Mouse (Mus musculus) forebrain, embryonic 13.5 days (tissue): ENCODE results near the gene Lime1. TPM values are rescaled to one million over a fixed set of nuclear protein-coding genes. Genes with fewer than 3 reads are reported as not detected.

Experiments
- ATAC-seq: fragments of 200-750 bp; cut with Nextera tagmentation; 2 replicates; pipeline ENCODE4 v1.8.0; 2017
- H3K27ac ChIP-seq: fragments of 300-500 bp; sonication (generic); 2 replicates; pipeline ENCODE4 v1.5.1; 2015; ENCODE audit warnings: inconsistent platforms, mild to moderate bottlenecking, moderate library complexity
- H3K27me3 ChIP-seq: fragments of 300-500 bp; sonication (generic); 2 replicates; pipeline ENCODE4 v1.6.1; 2015; ENCODE audit warnings: mild to moderate bottlenecking, inconsistent platforms
- H3K36me3 ChIP-seq: fragments of 300-500 bp; sonication (generic); 2 replicates; pipeline ENCODE4 v1.6.1; 2015; ENCODE audit warnings: mild to moderate bottlenecking, inconsistent platforms; ENCODE audit not compliant: poor library complexity, severe bottlenecking
- H3K4me1 ChIP-seq: fragments of 300-500 bp; sonication (generic); 2 replicates; pipeline ENCODE4 v1.6.1; 2015; ENCODE audit warnings: inconsistent platforms
- H3K4me2 ChIP-seq: fragments of 300-500 bp; sonication (generic); 2 replicates; pipeline ENCODE4 v1.6.1; 2015; ENCODE audit warnings: inconsistent platforms, mild to moderate bottlenecking, moderate library complexity
- H3K4me3 ChIP-seq: fragments of 300-500 bp; sonication (generic); 2 replicates; pipeline ENCODE4 v1.5.1; 2015; ENCODE audit warnings: mild to moderate bottlenecking, inconsistent platforms
- H3K9ac ChIP-seq: fragments of 300-500 bp; sonication (generic); 2 replicates; pipeline ENCODE4 v1.6.1; 2015; ENCODE audit warnings: mild to moderate bottlenecking, inconsistent platforms
- H3K9me3 ChIP-seq: fragments of 300-500 bp; sonication (generic); replicated peaks from 2 replicates; pipeline ENCODE4 v1.6.1; 2016; ENCODE audit warnings: inconsistent platforms
- WGBS: fragments of 180-500 bp; shearing (Covaris S2); methylation state at CpG from one replicate; pipeline ENCODE4 v1.1.7; 2015; 5-methylcytosine and 5-hydroxymethylcytosine counted together
- polyA plus RNA-seq: library from polyadenylated mRNA; unstranded; fragments of >200 nt; fragmentation: Nextera tagmentation; extraction: Ambion mirVana; gene quantifications from 2 replicates; pipeline ENCODE4 v1.2.1, GENCODE M21; 2015

The Lime1 gene
- polyA plus RNA-seq, 1 experiment from 2014 or later = 33.1 TPM

- 95% methylated on average over 9 of the region's 9 CpGs for WGBS
- no peak for ATAC-seq
- no peak overlapping the region for H3K9ac ChIP-seq
These were observed 44.0 kb downstream of the Lime1 start for GRCm38 (mm10) chr2:181423834-181424233.

More at GRCm38 (mm10) chr2:181423834-181424233, 44.0 kb downstream of the Lime1 start:
- Histone ChIP-seq H3K4me3 (no peak overlapping the region), H3K36me3 (peaks cover 11% of the 10 kb centered on the region), H3K4me1 (no peaks in the 10 kb centered on the region), H3K27ac (no peak overlapping the region), H3K9me3 (no peaks in the 10 kb centered on the region), H3K4me2 (no peak overlapping the region), H3K27me3 (no peaks in the 10 kb centered on the region)

Other genes with a start within 250 kb of the Lime1 start
- gene Kcnq2, start 244.8 kb upstream of the Lime1 start, polyA plus RNA-seq = 28.1 and 31.8 TPM in 2 replicates
- 1.7 and 1.9 TPM in 2 replicates for gene Eef1a2, start 223.1 kb upstream of the Lime1 start, polyA plus RNA-seq
- 540 and 547 TPM in 2 replicates for gene Ppdpf, start 192.8 kb upstream of the Lime1 start, polyA plus RNA-seq
- not detected in 2 replicates for gene Ptk6, start 177.3 kb upstream of the Lime1 start, polyA plus RNA-seq
- 0.06 and 0.11 TPM in 2 replicates for gene Srms, start 166.9 kb upstream of the Lime1 start, polyA plus RNA-seq
- 0.15 and 0.23 TPM in 2 replicates for gene Fndc11, start 160.1 kb upstream of the Lime1 start, polyA plus RNA-seq
- gene Helz2, start 138.1 kb upstream of the Lime1 start, polyA plus RNA-seq = 0.24 and 0.26 TPM in 2 replicates
- gene Gmeb2, start 92.0 kb upstream of the Lime1 start, polyA plus RNA-seq = 19.5 and 20.5 TPM in 2 replicates
- 651 and 655 TPM in 2 replicates for gene Stmn3, start 65.6 kb upstream of the Lime1 start, polyA plus RNA-seq
- gene Rtel1, start 60.3 kb upstream of the Lime1 start, polyA plus RNA-seq = 35.9 and 49.3 TPM in 2 replicates
- 54.6 and 58.5 TPM in 2 replicates for gene Zgpat, start 15.2 kb upstream of the Lime1 start, polyA plus RNA-seq
- 90.5 and 98.2 TPM in 2 replicates for gene Arfrp1, start 14.7 kb upstream of the Lime1 start, polyA plus RNA-seq
- gene Zbtb46, start 79.3 kb downstream of the Lime1 start, polyA plus RNA-seq = 10.2 and 12.8 TPM in 2 replicates
- 0.16 TPM in 1 of 2 replicates, not detected in the other for gene Abhd16b, start 113.1 kb downstream of the Lime1 start, polyA plus RNA-seq
- 133 and 138 TPM in 2 replicates for gene Tpd52l2, start 117.1 kb downstream of the Lime1 start, polyA plus RNA-seq
- gene Dnajc5, start 140.4 kb downstream of the Lime1 start, polyA plus RNA-seq = 140 and 165 TPM in 2 replicates
- gene Uckl1, start 204.8 kb downstream of the Lime1 start, polyA plus RNA-seq = 54.6 and 58.1 TPM in 2 replicates
- 67.9 and 74.9 TPM in 2 replicates for gene Prpf6, start 211.8 kb downstream of the Lime1 start, polyA plus RNA-seq
- 49.7 and 56.4 TPM in 2 replicates for gene Zfp512b, start 212.7 kb downstream of the Lime1 start, polyA plus RNA-seq
- 88.7 and 105 TPM in 2 replicates for gene Samd10, start 219.1 kb downstream of the Lime1 start, polyA plus RNA-seq